Mouse (Mus musculus) MEL-GATA-1-ER (cell line): ENCODE results near the gene Drd4.

Experiments
- DNase-seq: peaks from one replicate; pipeline ENCODE4 v3.0.0-alpha.2; 2012; ENCODE audit warnings: low read depth; ENCODE audit errors: extremely low read depth

Drd4 gene

DNA sequence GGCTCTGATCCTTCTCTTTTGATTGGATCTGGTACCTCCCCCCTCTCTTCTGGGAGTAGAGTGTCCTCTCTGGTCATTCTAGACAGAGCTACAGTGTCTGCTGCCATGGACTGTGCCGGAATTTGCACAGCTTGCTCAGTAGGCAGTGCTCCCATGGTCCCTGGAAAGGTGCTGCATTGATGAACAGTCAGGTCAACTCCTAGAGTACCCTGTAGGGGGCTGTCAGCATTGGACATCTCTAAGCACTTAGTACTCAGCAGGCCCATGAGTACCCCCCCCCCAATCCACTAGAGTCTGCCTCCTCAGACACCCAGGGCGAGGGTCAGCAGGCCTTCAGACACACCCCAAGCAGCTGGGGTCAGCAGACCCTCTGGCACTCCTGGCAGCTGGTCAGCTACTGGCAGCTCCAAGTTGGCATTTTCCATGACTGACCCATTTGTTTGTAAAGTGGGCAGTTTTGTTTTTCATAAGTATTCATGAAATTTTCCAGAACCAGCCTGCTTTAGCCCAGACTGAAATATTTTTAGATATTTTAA, 43.3 kb downstream of the Drd4 start:
- no peak for DNase-seq

DNA sequence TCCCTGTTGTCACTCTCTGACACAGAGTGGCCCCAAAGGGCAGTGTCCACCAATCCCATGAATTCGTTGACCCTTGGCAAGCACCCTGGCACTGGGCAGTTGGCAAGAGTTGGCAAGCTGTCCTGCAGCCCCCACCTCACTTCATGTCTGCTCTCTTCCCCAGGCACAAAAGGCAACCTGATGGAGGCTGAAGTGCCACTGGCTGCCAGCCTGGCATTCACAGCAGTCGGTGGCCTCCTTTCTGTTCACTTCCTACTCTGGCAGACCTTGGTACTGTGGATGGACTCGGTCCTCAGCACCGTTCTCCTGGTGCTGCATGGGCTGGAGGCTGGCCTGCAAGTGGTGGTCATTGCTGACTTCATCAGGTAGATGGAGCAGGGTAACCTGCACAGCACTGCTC, 43.9 kb downstream of the Drd4 start:
- DNase-seq = no peak

DNA sequence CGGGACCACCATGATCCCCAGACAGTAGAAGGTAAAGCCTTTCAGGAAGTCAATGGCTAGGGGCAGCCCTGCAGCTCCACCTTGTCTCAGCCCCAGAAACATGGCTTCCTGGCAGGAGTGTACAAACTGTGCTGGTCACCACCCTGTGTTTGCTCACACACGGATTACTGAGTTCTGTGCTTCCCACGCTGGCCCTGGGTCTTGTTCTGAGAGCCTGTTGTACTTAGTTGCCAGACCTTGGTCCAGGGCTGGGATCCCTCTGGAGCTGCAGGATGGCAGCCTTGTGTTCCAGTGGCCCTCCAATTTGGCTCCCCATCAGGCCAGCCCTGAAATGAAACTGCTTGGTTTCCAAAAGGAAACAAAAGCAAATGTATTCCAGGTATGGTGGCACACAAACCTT, 44.5 kb downstream of the Drd4 start:
- no peak for DNase-seq

DNA sequence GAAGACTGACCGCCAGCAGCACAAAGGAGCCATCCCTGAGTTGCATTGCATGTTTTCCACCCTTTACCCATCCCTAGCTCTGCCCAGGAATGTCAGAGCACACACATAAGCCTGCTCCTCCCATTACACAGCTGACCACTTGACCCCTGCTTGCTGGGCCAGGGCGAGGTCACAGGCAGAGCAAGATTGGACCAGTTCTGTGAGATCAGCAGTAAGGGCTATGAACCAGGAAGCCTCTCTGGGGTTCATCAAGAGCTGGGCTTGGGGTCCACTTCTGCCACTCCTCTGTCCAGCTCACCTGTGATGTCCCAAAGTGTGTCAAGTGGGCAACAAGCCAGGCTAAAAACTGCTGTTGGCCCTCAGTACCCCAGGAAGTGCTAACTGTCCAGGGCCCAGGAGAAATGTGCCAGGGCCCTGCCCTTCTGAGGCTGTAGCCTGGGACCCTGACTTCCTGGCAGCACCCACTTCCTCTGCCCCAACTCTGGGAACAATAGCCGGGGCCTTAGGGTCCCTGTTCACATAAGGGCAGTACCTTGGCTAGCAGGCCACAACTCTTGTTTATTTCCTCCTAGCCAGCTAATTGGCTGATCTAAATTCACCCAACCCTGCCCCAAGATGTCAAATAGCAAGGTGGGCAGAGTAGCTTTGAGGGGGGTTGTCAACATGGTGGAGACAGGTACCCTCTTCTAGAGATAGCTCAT, 46.1 kb downstream of the Drd4 start:
- DNase-seq = no peak

DNA sequence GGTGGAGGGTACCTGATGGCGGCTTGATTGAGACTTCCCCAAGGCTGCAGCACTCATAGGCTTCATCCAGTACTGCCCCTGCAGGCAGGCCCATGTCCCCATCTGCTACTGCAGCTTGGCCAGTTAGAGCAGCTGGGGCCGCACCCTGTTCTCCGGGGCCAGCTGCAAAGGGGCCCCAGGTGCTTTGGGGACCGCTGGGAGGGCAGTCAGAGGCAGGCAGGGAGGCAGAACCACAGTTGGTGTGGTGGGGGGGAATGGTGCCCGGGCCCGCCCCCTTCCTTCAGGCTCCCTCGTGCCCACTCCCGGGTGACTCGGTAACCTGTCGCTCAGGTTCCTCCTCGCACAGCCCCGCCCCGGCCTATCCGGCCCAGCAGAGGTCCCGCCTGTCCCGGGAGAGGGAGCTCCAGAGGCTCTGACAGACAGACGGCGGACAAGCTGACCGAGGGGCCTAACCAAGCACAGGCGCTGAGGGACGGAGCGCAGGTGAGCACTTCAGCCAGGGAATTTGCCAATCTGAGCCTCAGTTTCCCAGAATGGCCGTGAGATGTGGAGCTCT, 46.8 kb downstream of the Drd4 start, which contains the start of gene Eps8l2:
TSS of gene Eps8l2 (plus strand) at position 305 of the 556 bp plus-strand sequence.
- DNase-seq = no peak

DNA sequence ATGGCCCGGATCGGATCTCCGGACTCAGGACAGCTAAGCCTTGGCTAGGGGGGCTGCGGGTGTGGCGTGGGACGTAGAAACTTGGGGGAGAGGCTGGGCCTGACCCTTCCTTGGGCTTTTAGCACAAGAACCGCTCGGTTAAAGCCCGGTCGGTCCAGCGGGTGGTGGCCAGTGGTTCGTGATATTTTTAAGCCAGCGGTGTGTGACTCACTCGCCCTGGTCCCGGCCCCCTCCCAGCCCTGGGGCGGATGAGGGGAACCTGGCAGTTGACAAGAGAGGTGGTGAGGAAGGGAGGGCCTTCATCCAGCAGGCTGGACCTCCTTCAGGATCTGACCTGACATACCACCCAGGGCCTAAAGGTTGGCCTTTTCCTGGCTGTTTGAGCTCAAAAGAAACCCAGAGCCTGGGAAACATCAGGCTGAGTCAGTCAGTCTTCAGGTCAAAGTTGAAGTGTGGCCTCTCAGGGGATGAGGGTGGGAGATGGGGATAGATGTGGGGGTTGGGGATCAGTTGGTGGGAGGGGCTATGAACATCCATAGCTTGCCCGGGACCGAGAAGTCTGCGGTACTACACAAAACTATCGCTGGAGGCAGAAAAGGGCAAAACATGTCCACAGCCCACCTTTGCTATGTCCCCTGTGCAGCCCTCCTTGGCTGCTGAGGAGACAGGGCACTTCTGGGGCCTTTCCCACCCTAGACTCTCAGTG, 47.6 kb downstream of the Drd4 start:
- no peak for DNase-seq

DNA sequence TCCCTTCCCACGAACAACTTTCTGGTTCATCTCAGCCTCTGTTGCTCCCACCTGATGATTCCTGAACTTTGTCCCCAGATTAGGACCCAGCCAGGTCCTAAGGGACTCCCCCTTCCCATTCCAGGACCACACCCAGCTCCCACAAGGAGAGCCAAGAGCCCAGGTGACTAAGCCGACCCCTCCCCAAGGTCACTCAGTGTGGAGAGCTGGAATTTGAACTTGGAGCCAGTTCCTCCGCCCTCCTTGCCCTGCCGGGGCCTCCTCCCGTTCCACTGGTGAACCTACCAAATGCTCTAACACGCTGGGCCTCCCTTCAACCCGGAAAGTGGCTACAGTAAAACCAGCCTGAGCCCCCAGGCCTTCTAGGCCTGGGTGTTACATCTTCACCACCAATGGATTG, 48.2 kb downstream of the Drd4 start:
- no peak for DNase-seq

DNA sequence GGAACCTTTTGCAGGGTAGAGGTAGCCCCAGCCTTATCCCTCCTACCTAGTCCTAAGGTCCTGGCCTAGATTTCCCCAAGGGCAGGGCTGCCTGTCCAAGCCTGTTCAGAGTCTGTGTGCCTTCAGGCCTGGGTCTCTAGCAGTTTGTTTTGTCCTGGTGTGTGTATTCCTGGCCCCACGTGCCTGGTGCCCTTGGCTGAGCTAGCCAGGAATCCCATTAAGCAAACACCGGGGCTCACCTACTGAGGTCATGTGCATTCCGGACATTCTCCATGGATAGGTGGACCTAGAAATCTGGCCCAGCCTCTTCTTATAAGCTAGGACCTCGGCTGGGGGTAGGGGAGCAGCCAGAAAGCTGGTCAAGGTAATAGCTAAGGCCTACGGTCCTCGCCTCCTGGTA, 48.7 kb downstream of the Drd4 start:
- DNase-seq = no peak

DNA sequence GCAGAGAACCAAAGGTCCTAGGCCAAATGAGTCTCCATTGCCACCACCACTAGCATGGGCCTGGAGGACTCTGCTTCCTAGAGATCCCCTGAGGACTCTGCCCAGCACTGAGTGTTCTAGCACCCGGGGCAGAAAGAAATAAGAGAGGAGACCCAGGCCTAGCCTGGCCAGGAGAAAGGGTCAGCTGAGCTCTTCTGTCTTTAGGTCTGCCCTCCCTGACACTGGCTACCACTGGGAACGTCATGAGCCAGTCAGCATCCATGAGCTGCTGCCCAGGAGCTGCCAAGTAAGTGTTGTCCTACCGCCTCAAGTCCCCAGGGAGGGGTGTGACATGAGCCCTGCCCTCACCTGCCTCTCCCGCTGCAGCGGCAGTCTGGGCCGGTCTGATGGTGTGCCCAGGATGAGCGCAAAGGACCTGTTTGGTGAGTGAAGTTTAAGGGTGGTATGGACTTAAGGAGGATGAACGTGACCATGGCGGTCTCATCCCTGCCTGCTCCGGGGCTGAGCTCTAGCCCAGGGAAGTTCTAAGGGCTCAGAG, 50.0 kb downstream of the Drd4 start:
- DNase-seq = no peak

DNA sequence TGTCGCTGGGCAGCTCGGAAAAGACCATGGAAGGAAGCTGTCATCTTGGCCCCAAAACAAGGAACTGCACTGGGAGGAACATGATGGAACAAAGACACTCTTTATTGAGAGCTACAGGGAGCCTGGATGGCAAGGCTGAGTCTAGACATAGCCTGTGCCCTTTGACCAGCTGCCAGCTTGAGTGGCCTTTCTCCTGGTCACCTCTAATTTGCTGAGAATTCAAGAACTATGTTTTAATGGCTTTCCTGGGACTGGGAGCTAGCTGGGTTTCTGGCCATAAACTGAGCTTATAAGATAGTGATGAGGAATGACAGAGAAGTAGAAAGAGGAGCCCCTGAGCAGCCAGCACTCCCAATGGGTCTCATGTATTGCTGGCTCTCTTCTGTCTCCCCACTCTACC, 51.4 kb downstream of the Drd4 start:
- no peak for DNase-seq

DNA sequence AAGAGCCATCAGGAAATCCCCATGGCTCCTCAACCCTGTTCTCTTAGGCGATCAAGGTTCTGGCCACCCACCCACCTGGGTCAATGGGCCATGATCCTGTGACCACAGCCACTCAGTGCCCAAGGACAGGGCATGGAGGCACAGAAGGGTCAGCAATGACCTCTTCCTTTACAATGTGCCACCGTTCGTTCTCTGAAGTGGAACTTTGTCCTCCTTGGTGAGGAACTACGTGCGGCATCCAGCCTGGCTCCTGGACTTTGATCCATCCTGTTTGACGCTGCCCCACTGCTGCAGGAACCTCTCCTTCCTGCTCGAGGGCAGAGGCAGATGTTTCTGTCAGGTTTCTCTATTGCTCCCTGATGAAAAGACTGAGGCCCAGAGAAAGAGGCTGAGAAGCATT, 51.9 kb downstream of the Drd4 start:
- no peak for DNase-seq

DNA sequence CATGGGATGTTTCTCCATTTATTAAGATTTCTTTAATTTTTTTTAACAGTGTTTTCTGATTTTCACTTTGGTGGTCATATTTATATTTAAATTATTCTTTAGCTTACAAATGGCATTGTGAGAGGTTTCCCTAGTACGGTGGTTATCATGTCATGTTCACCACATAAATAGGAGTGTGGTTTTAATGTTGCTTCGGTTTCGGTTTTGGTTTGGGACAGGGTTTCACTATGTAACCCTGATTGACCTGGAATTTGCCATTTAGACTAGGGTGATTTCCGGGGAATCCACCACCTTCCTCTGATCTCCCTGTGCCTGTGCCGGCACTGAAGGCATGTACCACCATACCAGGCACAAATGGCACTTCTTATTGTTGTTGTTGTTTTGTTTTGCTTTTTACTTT, 53.0 kb downstream of the Drd4 start:
- no peak for DNase-seq
